Mouse (Mus musculus) spleen, adult 2 months (tissue): Measurements from ENCODE around the gene Nectin2. TPM values are rescaled to one million over a fixed set of nuclear protein-coding genes. Genes with fewer than 3 reads are reported as not detected.
A peak's percentile ranks its signal among the peaks of the same experiment; 100 is the strongest.

Experiments
- DNase-seq, 2 experiments: peaks; one replicate each; pipeline versions ENCODE4 v3.0.0 to v3.0.0-alpha.2; 2012 to 2021; ENCODE audit warnings: low spot score in 2 of 2, low read depth in 1 of 2
- H3K27ac ChIP-seq: fragments of 200-500 bp; 2 replicates; pipeline ENCODE4 v1.5.1; 2012; ENCODE audit warnings: low read length, inconsistent platforms; ENCODE audit not compliant: insufficient read depth
- H3K27me3 ChIP-seq: fragments of 200-500 bp; 2 replicates; pipeline ENCODE4 v1.6.1; 2012; ENCODE audit warnings: mild to moderate bottlenecking, moderate library complexity, low read length, inconsistent platforms; ENCODE audit not compliant: control insufficient read depth, insufficient read depth
- H3K36me3 ChIP-seq: fragments of 200-500 bp; 2 replicates; pipeline ENCODE4 v1.6.1; 2012; ENCODE audit warnings: mild to moderate bottlenecking, low read length, inconsistent platforms; ENCODE audit not compliant: control insufficient read depth, insufficient read depth
- H3K4me1 ChIP-seq: fragments of 200-500 bp; 2 replicates; pipeline ENCODE4 v1.6.1; 2011; ENCODE audit warnings: inconsistent platforms; ENCODE audit not compliant: control insufficient read depth, insufficient read depth, insufficient read length
- H3K4me3 ChIP-seq: fragments of 200-500 bp; 2 replicates; pipeline ENCODE4 v1.5.1; 2011; ENCODE audit warnings: mild to moderate bottlenecking, inconsistent platforms; ENCODE audit not compliant: insufficient read depth, insufficient read length; ENCODE audit errors: extremely low read depth
- CTCF ChIP-seq: fragments of 200-500 bp; IDR thresholded peaks from 2 replicates; pipeline ENCODE4 v1.5.1; 2011; ENCODE audit warnings: mild to moderate bottlenecking, inconsistent platforms; ENCODE audit not compliant: insufficient read depth, insufficient read length, insufficient replicate concordance; ENCODE audit errors: extremely low read depth
- POLR2A ChIP-seq: fragments of 200-500 bp; IDR thresholded peaks from 2 replicates; pipeline ENCODE4 v1.6.1; 2011; ENCODE audit warnings: low read depth, low read length, inconsistent platforms
- WGBS: fragments of 180-500 bp; shearing (Covaris S2); methylation state at CpG from one replicate; pipeline ENCODE4 v1.1.7; 2018; 5-methylcytosine and 5-hydroxymethylcytosine counted together
- polyA plus RNA-seq: library from polyadenylated mRNA; depleted of rRNA; stranded (reverse); fragments of >200 nt; gene quantifications from 2 replicates; pipeline ENCODE4 v1.2.3, GENCODE M21; 2012; rRNA removed

The Nectin2 gene
- polyA plus RNA-seq, 1 experiment: 24.4 TPM

DNA sequence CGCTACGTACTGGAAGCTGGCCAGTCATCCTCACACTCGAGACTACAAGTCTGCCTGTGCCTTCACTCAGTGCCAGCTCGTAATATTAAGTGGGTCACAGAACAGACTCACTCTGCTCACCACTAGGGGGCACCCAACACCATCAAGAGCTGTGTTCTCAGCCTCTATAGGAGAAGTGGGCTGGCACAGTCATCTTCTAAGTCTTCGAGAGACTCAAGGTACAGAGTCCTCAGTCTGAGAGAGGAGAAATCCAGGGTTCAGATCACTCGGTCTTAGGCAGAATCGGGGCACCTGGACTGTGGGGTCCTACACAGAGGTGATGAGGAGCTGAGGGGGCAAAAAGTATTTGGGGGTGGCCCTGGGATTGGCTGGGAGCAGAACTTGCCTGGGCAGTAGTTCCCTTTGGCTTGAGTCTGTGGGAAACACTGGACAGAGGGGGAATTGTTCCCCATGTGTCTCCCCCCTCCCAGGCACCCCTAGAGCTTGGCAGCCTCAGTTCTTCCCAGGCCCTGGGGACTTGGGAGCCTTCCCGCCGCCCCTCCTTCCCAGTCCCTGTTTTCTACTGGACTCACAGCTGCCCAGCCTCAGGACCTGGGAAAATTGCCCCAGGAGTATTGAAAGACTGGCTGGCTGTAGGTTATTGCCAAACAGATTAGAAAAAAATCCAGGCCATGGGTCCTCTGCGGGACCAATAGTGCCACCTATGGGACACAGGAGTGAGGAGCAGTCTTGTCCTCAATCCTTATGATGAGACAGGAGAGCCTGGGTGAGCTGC, 81.1 kb downstream of the Nectin2 start:
- DNase-seq: peak; percentile 88 to 91
- 11% methylated on average over 10 of the region's 10 CpGs for WGBS
- TF ChIP-seq POLR2A (no peak; the same call in 1 of the 2 replicates), CTCF (peak; percentile 83; the same call in 1 of the 2 replicates)
- Histone ChIP-seq H3K27ac (peak overlapping the region; percentile 72), H3K27me3 (no peaks in the 10 kb centered on the region), H3K4me1 (peaks cover 7% of the 10 kb centered on the region; the same call in 1 of the 2 replicates), H3K4me3 (no peak overlapping the region), H3K36me3 (no peaks in the 10 kb centered on the region)

DNA sequence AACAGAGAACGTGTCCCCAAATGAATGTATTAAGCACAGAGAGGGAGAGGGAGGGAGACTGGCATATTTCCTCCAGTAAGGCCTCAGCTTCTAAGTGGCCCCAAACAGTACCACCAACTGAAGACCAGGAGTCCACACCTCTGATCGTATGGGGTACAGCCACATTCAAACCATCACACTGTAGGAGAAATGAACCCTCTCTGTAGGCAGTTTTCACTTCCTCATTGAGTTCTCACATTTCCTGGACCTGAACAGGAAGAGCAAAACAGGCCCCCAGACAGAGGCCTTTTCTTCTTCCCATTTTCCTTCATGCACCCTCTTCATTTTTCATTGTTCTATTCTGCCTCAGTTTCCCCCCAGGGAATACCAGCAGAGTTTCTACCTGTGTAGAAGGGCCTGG, 82.8 kb downstream of the Nectin2 start:
- Histone ChIP-seq H3K27ac (peak overlapping the region; percentile 79), H3K4me1 (peaks cover 12% of the 10 kb centered on the region; the same call in 1 of the 2 replicates), H3K36me3 (no peaks in the 10 kb centered on the region), H3K27me3 (no peaks in the 10 kb centered on the region), H3K4me3 (no peak overlapping the region)
- peak; percentile 14 to 36 for DNase-seq
- 44% methylated on average over 2 of the region's 2 CpGs for WGBS
- no peak for TF ChIP-seq CTCF

DNA sequence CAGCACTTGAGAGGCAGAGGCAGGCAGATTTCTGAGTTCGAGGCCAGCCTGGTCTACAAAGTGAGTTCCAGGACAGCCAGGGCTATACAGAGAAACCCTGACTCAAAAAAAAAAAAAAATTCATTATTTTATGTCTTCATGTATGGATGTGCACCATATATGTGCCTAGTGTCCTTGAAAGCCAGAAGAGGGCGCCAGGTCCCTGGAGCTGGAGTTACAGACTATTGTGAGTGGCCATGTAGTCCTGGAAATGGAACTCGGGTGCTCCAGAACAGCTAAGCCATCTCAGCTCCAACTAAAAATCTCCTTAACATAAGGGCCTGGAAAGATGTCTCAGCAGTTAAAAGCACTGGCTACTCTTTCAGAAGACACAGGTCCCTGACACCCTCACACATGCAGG, 83.5 kb downstream of the Nectin2 start:
- no peaks in the 10 kb centered on the region for H3K27me3 ChIP-seq
- no peak for TF ChIP-seq POLR2A
- no peak for TF ChIP-seq CTCF
- DNase-seq: no peak
- WGBS: 89% methylated on average over 3 of the region's 3 CpGs
- H3K4me3 ChIP-seq: no peak overlapping the region
- peaks cover 12% of the 10 kb centered on the region; the same call in 1 of the 2 replicates for H3K4me1 ChIP-seq
- no peaks in the 10 kb centered on the region; the same call in none of the 2 replicates for H3K36me3 ChIP-seq
- peak overlapping the region; percentile 79 for H3K27ac ChIP-seq

Other genes with a start within 250 kb of the Nectin2 start
- gene Bloc1s3, start 242.1 kb downstream of the Nectin2 start, polyA plus RNA-seq: 8.8 and 13.9 TPM in 2 replicates
- gene Trappc6a, start 242.1 kb downstream of the Nectin2 start, polyA plus RNA-seq: 54.4 and 75.5 TPM in 2 replicates
- gene Nkpd1, start 232.6 kb downstream of the Nectin2 start, polyA plus RNA-seq: 2.2 and 2.3 TPM in 2 replicates
- 56.2 and 71.0 TPM in 2 replicates for gene Ppp1r37, start 187.4 kb downstream of the Nectin2 start, polyA plus RNA-seq
- gene Zfp296, start 173.2 kb downstream of the Nectin2 start, polyA plus RNA-seq: 20.9 and 33.0 TPM in 2 replicates
- 94.7 and 143 TPM in 2 replicates for gene Gemin7, start 172.9 kb downstream of the Nectin2 start, polyA plus RNA-seq
- gene Clasrp, start 146.0 kb downstream of the Nectin2 start, polyA plus RNA-seq: 102 and 186 TPM in 2 replicates
- 76.9 and 114 TPM in 2 replicates for gene Relb, start 121.0 kb downstream of the Nectin2 start, polyA plus RNA-seq
- gene Clptm1, start 85.5 kb downstream of the Nectin2 start, polyA plus RNA-seq: 76.3 and 78.9 TPM in 2 replicates
- 1.2 and 5.5 TPM in 2 replicates for gene Apoc2, start 72.5 kb downstream of the Nectin2 start, polyA plus RNA-seq
- not detected in 2 replicates for gene Gm44805, start 69.1 kb downstream of the Nectin2 start, polyA plus RNA-seq
- gene Apoc4, start 69.0 kb downstream of the Nectin2 start, polyA plus RNA-seq: 0.25 and 0.28 TPM in 2 replicates
- 4.3 and 6.7 TPM in 2 replicates for gene Apoc1, start 57.8 kb downstream of the Nectin2 start, polyA plus RNA-seq
- 1,613 and 1,762 TPM in 2 replicates for gene Apoe, start 51.3 kb downstream of the Nectin2 start, polyA plus RNA-seq
- gene Tomm40, start 35.0 kb downstream of the Nectin2 start, polyA plus RNA-seq: 51.1 and 66.8 TPM in 2 replicates
- 30.1 and 39.8 TPM in 2 replicates for gene Bcam, start 20.5 kb upstream of the Nectin2 start, polyA plus RNA-seq
- 1.4 TPM in 2 replicates for gene Cblc, start 46.3 kb upstream of the Nectin2 start, polyA plus RNA-seq
- 102 and 149 TPM in 2 replicates for gene Bcl3, start 72.3 kb upstream of the Nectin2 start, polyA plus RNA-seq
- 0.45 TPM in 1 of 2 replicates, not detected in the other for gene Gm19345, start 101.5 kb upstream of the Nectin2 start, polyA plus RNA-seq
- gene Ceacam16, start 110.8 kb upstream of the Nectin2 start, polyA plus RNA-seq: 17.0 and 21.7 TPM in 2 replicates
- gene Ceacam19, start 137.5 kb upstream of the Nectin2 start, polyA plus RNA-seq: 0.09 and 0.22 TPM in 2 replicates
- gene Pvr, start 170.7 kb upstream of the Nectin2 start, polyA plus RNA-seq: 6.6 and 8.0 TPM in 2 replicates
- 1.2 and 3.9 TPM in 2 replicates for gene Igsf23, start 200.3 kb upstream of the Nectin2 start, polyA plus RNA-seq
- not detected in 2 replicates for gene Ceacam20, start 214.9 kb upstream of the Nectin2 start, polyA plus RNA-seq
- not detected in 2 replicates for gene Nlrp9b, start 241.0 kb upstream of the Nectin2 start, polyA plus RNA-seq